Mouse (Mus musculus) testis, postnatal 10 days (tissue): ENCODE measurements around the gene Limk2.

ENCODE experiments used
- DNase-seq: peaks from one replicate; pipeline ENCODE4 v3.0.0; 2021; ENCODE audit warnings: low spot score

The Limk2 gene

GRCm38 (mm10) chr11:3334141-3334710 is 74.8 kb downstream of the Limk2 start:
- no peak for DNase-seq

DNA sequence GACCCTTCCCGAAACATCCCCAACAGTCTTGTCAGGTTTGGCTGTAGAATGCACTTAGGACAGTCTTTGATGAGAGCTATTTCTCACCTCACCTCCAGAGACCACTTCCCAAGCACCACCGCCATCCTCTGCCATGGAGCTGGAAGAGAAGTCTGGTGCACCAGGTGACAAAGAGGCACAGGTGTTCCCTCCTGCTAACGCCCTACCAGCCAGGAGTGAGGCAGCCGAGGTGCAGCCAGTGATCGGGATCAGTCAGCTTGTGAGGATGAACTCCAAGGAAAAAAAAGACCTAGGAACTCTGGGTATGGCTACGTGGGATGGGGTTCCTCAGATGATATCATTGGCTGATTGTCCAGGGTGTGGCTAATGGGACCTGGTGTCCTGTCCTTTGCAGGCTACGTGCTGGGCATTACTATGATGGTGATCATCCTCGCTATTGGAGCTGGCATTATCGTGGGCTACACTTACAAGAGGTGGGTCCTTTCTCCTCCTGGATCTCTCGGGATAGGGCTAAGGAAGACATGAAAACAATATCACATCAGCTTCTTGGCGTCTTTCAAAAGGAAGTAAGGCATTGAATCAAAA is 75.8 kb downstream of the Limk2 start:
- no peak for DNase-seq

GRCm38 (mm10) chr11:3331756-3332642 is 77.0 kb downstream of the Limk2 start:
- DNase-seq, result peak; percentile 93

DNA sequence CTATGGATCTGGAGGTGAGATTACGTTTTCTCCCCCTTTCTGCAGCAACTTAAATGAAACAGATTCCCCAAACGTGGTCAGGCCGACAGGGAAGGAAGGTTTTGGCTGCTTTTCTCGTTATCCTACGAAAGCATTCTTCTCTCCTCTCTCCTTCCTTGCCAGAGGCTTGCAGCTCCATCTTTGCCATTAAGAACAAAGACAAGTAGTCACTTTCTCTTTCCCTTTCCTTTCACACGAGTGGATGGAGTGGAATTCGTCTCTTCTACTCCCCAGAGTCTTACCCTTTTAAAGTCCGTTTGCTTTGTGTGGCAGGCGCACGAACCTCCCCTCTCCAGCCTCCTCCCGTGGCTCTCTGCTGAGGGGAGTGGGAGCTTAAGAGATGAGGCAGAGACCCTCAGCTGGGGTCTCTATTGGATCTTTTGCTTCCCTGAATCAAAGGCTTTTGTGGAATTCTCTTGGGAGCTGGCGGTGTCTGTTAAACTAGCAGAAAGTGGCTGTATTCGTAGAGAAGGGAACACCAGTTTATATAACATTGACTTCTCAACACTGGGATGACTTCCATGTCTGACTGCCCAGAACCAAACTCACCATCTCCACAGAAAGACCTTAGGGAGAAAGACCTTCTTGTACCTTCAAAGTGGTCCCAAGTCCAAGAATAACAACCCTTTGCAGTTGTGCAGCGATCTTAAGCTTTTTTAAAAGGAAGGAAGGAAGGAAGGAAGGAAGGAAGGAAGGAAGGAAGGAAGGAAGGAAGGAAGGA is 77.8 kb downstream of the Limk2 start:
- DNase-seq, result no peak

DNA sequence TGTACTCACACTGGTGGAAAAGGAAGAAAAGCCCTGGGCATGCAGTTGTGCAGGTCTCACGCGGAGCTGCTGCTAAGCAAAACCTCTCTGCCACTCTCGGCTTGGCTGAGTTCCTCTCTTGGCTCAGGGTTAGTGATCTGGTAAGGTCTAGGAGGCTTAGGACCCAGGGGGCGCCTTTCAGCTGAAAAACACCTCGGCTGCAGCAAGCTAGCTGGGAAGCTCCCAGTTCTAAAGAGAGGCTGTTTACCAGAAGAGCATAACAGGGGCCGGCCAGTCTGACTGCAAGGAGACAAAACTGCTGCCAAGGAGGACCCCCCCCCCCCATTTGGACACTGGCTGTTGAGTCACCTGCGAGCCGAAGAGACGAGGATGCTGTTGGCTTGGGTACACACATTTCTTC is 78.4 kb downstream of the Limk2 start:
- DNase-seq, result peak; percentile 89

DNA sequence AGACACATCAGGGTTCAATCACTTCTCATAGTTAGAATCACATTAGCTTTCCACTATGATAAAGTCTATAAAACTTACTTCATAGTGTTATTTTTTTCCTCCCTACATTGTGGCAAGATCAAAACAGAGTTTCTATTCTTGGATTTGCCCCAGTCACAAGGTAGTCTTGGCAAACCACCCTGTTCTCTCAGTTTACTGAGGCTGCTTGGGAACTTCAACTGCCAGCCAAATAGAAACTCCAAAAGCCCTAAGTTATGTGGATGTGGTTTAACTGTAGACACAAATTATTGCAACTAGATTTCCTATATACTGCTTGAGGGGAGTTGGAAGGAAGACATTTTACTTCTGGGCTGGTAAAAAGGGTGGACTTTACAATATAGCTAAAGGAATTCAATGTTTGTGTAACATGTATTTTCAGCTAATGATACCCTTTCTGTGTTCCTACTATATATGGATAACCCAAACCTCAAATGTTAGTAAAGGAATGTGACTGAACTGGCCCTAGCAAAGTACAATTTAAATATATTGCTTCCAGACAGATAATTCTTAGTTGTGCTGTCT is 79.0 kb downstream of the Limk2 start, which contains the start of gene Pik3ip1:
Gene Pik3ip1, plus strand, starts transcription at position 511 of the 561 bp plus-strand sequence.
- DNase-seq, result no peak

DNA sequence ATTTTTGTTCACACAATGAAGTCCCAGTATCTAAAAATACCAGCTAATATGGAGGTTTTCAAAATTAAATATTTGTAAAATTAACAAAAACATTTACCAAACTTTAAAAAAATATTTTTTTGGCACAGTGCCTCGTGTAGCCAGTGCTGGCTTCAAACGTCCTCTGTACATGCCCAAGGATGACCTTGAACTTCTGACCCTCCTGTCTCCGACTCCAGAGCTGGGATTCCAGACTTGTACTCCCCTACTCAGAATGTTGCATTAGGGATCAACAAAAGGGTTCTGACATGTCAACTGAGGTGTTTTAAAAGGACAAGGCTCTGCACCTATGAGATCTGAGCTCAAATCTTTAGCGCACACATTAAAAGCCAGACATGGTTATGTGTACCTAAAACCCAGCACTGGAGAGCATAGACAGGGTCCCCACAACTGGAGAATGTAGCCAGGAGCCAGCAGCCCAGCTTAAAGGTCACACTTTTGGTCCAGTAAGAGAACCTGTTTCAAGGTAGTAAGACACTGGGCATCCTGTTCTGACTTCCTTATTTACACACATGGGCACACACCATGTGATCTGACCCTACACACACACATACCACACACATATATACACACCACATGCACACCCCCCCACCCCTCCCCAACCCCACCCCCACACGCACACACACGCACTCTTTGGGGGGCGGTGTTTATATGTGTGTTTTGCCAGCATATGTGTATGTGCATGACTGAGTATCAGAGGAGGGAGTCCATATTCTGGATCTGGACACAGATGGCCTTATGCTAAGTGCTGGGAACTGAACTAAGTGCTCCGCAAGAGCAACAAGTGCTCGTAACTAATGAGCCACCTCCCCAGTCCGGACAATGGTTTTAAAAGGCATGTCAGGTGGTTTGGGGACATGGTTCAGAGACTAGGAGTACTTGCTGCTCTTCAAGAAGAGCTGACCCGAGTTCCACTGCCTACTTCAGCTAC is 79.9 kb downstream of the Limk2 start:
- DNase-seq, result no peak

- DNase-seq, result no peak
Observed at GRCm38 (mm10) chr11:3328271-3328670, 80.7 kb downstream of the Limk2 start.

DNA sequence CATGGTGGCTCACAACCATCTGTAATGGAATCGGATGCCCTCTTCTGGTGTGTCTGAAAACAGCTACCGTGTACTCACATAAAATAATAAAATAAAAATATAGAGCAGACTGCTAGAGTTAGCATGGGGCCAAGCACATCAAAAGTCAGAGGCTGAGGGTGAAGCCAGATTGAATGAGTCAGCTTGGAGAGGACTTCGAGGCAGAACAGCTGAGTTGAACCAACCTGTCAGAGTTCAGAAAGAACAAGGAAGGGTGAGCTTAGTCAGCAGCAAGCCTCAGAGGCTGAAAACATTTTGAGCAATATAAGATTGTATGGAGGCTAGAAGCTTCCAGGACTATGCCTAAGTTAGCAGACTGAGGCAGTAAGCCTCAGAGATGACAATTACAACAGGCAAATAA is 90.7 kb downstream of the Limk2 start:
- DNase-seq, result no peak

GRCm38 (mm10) chr11:3314148-3314547 is 94.8 kb downstream of the Limk2 start:
- DNase-seq, result peak; percentile 88

DNA sequence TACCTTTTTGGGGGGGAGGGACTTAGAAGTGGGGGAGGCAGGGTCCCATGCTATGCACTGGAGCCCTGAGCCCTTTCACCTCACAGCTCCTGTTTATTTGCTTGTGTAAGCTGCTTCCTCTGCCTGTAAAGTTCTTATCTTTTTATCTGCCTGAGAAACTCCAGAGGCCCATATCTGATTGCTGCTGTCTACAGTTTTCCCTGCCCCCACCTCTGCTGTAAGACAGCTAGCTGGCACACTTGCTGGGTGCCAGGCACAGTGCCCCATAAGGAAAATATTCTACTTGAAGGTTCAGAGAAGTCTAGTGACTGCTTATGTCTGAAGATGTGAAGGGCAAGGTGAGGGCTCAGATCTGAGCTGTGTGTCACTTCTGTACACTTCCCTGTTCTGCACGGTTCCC is 95.7 kb downstream of the Limk2 start:
- DNase-seq, result no peak

DNA sequence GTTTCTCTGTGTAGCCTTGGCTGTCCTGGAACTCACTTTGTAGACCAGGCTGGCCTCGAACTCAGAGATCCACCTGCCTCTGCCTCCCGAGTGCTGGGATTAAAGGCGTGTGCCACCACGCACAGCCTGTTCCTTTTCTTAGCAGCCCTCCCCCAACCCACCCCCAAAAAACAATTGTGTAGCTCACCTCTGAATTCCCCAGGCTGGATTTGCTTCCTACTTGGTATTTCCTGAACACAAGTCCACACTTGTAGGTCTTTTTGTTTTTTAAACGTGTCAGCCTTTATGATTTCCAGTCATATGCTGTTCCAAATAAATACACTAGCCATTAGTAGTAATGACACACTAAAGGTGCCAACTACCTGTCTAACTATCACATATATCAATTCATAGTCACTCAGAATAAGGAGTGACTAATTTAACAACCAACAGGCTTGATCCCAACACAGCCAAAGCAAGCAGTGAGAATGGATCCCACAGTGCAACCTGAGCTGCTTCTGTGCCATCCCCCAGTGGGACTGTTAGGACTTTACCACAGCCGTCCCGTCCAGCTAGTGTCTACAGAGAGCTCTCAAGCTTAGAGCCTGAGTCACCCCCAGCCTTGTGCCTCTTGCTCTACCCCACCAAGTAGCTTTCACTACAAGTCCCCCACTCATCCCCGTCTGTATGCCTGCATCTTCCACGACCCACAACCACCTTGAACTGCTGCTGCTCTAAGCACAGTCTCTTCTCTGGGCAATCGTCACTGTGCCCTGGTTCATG is 97.2 kb downstream of the Limk2 start:
- no peak for DNase-seq

GRCm38 (mm10) chr11:3310789-3311585 is 98.0 kb downstream of the Limk2 start:
- DNase-seq, result no peak

DNA sequence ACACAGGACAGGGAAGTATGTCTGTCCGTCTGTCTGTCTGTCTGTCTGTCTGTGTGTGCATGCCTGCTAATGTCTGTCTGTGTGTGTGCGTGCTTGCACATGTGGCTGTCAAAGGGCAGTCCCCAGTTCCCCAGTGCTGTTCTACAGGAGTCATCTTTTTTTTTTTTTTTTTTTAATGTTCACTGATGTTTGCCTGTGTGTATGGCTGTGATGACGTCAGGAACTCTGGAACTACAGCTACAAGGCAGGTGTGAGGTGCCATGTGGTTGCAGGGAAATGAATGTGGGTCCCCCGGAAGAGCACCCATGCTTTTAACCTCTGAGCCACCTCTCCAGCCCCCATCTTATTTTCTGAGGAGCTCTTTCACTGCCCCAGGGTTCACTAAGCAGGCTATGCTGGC is 99.1 kb downstream of the Limk2 start:
- DNase-seq, result no peak

- no peak for DNase-seq
Observed at GRCm38 (mm10) chr11:3307875-3308274, 101.1 kb downstream of the Limk2 start.

DNA sequence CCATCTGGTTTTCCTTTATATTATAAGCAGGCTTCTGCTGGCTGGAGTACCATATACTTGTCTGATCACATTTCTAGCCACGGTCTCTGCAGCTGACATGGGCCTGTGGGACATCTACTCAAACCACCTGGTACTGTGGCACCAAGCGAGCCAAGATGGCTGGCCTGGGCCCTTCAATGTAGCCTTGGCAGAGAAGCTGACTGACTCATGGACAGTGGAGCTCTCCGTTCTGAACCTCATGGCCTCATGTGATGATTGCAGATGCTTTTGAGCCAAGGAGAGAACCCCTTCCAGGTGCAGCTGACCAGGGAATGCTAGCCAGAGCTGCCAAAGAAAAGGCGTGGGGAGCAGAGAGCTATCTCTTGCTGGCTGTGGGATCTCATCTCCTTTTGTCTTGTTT is 103.2 kb downstream of the Limk2 start:
- DNase-seq, result no peak

DNA sequence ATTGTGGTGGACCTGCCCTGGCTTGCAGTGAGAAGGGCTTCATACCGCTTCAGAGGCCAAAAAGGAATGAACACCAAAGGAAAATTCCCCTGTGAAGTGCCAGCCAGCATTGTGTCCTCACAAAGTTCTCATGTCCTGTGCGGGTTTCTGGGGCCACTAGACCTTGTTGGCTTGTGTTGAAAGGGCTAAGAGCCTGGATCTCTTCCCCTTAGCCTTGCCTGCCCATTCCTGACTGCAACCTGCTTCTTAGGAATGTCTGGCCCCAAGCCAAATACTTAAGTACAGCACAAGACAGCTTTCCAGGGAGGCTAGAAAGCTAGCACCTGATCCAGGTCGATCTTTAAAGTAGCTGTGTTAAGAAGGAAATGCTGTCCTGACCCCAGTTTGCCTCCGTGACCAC is 106.2 kb downstream of the Limk2 start:
- DNase-seq, result no peak

GRCm38 (mm10) chr11:3302385-3302784 is 106.6 kb downstream of the Limk2 start:
- no peak for DNase-seq

GRCm38 (mm10) chr11:3301075-3301474 is 107.9 kb downstream of the Limk2 start:
- no peak for DNase-seq
